Mouse (Mus musculus): Measurements from ENCODE around the gene Pga5. TPM values are rescaled to one million over a fixed set of nuclear protein-coding genes. Genes with fewer than 3 reads are reported as not detected.

Pga5 gene
- total and polyA plus RNA-seq, 3 experiments, result not detected

GRCm38 (mm10) chr19:10720524-10720923 lies 42.7 kb upstream of the Pga5 start:
- Histone ChIP-seq H3K9ac (ENCODE audit: low read depth, low read length) (no peak overlapping the region), H3K27ac (peak overlapping the region; percentile 59), H3K27me3 (ENCODE audit: control insufficient read depth, insufficient read depth, low read length) (no peaks in the 10 kb centered on the region), H3K36me3 (ENCODE audit: control insufficient read depth, insufficient read depth, low read length) (no peaks in the 10 kb centered on the region), H3K4me3 (peak overlapping the region; percentile 29; the same call in 1 of the 2 replicates), H3K79me2 (replicated peaks; ENCODE audit: control insufficient read depth, insufficient read depth, low read length) (no peaks in the 10 kb centered on the region), H3K4me1 (ENCODE audit: control insufficient read depth, insufficient read depth, low read length) (peaks cover 3% of the 10 kb centered on the region; the same call in 1 of the 2 replicates)
- DNase-seq, result no peak
- WGBS, result 35% methylated on average over 3 of the region's 3 CpGs
- intact Hi-C loops (cut with DNase I), result no loop called here
- TF ChIP-seq EP300 (IDR thresholded peaks at IDR 0.05; ENCODE audit: insufficient read depth, low read depth, low read length), result no peak
- no peak for TF ChIP-seq CTCF (IDR thresholded peaks at IDR 0.05)
- TF ChIP-seq POLR2A (IDR thresholded peaks at IDR 0.05; ENCODE audit: insufficient read depth, low read depth, low read length), result no peak

GRCm38 (mm10) chr19:10719751-10720150 lies 41.9 kb upstream of the Pga5 start:
- peak overlapping the region; percentile 59 for H3K27ac ChIP-seq
- no peaks in the 10 kb centered on the region for H3K36me3 ChIP-seq (ENCODE audit: control insufficient read depth, insufficient read depth, low read length)
- H3K4me1 ChIP-seq (ENCODE audit: control insufficient read depth, insufficient read depth, low read length), result peaks cover 3% of the 10 kb centered on the region; the same call in 1 of the 2 replicates
- no peaks in the 10 kb centered on the region for H3K27me3 ChIP-seq (ENCODE audit: control insufficient read depth, insufficient read depth, low read length)
- intact Hi-C loops (cut with DNase I), result loop anchor here (5.0 kb wide), 1 partner anchor 163 kb away; the partner anchor contains the start of gene Tmem109
- no peak overlapping the region for H3K4me3 ChIP-seq
- no peak overlapping the region for H3K9ac ChIP-seq (ENCODE audit: low read depth, low read length)
- DNase-seq, result no peak
- 77% methylated on average over 2 of the region's 2 CpGs for WGBS
- no peaks in the 10 kb centered on the region for H3K79me2 ChIP-seq (replicated peaks; ENCODE audit: control insufficient read depth, insufficient read depth, low read length)
- TF ChIP-seq CTCF (IDR thresholded peaks at IDR 0.05) (no peak), POLR2A (IDR thresholded peaks at IDR 0.05; ENCODE audit: insufficient read depth, low read depth, low read length) (no peak), EP300 (IDR thresholded peaks at IDR 0.05; ENCODE audit: insufficient read depth, low read depth, low read length) (no peak)

- Histone ChIP-seq H3K79me2 (replicated peaks; ENCODE audit: control insufficient read depth, insufficient read depth, low read length) (no peaks in the 10 kb centered on the region), H3K36me3 (ENCODE audit: control insufficient read depth, insufficient read depth, low read length) (no peaks in the 10 kb centered on the region), H3K27me3 (ENCODE audit: control insufficient read depth, insufficient read depth, low read length) (no peaks in the 10 kb centered on the region), H3K4me1 (ENCODE audit: control insufficient read depth, insufficient read depth, low read length) (peaks cover 3% of the 10 kb centered on the region; the same call in 1 of the 2 replicates), H3K4me3 (no peak overlapping the region), H3K27ac (no peak overlapping the region), H3K9ac (ENCODE audit: low read depth, low read length) (no peak overlapping the region)
- TF ChIP-seq CTCF (IDR thresholded peaks at IDR 0.05), result no peak
- TF ChIP-seq POLR2A (IDR thresholded peaks at IDR 0.05; ENCODE audit: insufficient read depth, low read depth, low read length), result no peak
- TF ChIP-seq EP300 (IDR thresholded peaks at IDR 0.05; ENCODE audit: insufficient read depth, low read depth, low read length), result no peak
- intact Hi-C loops (cut with DNase I), result loop anchor here (5.0 kb wide), 1 partner anchor 164 kb away; the partner anchor contains the start of gene Tmem109
- 38% methylated on average over 7 of the region's 7 CpGs for WGBS
- no peak for DNase-seq
Observed at GRCm38 (mm10) chr19:10718251-10718775, 40.4 kb upstream of the Pga5 start.

- no peaks in the 10 kb centered on the region for H3K36me3 ChIP-seq (ENCODE audit: control insufficient read depth, insufficient read depth, low read length)
- no peak for TF ChIP-seq CTCF (IDR thresholded peaks at IDR 0.05)
- TF ChIP-seq EP300 (IDR thresholded peaks at IDR 0.05; ENCODE audit: insufficient read depth, low read depth, low read length), result no peak
- TF ChIP-seq POLR2A (IDR thresholded peaks at IDR 0.05; ENCODE audit: insufficient read depth, low read depth, low read length), result no peak
- no peaks in the 10 kb centered on the region for H3K79me2 ChIP-seq (replicated peaks; ENCODE audit: control insufficient read depth, insufficient read depth, low read length)
- H3K27me3 ChIP-seq (ENCODE audit: control insufficient read depth, insufficient read depth, low read length), result no peaks in the 10 kb centered on the region
- no peak overlapping the region for H3K9ac ChIP-seq (ENCODE audit: low read depth, low read length)
- no peak overlapping the region for H3K27ac ChIP-seq
- no peak overlapping the region for H3K4me3 ChIP-seq
- WGBS, result 75% methylated on average over 6 of the region's 6 CpGs
- DNase-seq, result no peak
- peaks cover 3% of the 10 kb centered on the region; the same call in 1 of the 2 replicates for H3K4me1 ChIP-seq (ENCODE audit: control insufficient read depth, insufficient read depth, low read length)
- intact Hi-C loops (cut with DNase I), result loop anchor here (5.0 kb wide), 1 partner anchor 167 kb away; the partner anchor contains the start of gene Tmem109
Observed at GRCm38 (mm10) chr19:10715476-10715875, 37.6 kb upstream of the Pga5 start.

- TF ChIP-seq POLR2A (IDR thresholded peaks at IDR 0.05; ENCODE audit: insufficient read depth, low read depth, low read length) (no peak), EP300 (IDR thresholded peaks at IDR 0.05; ENCODE audit: insufficient read depth, low read depth, low read length) (peak; percentile 80), CTCF (IDR thresholded peaks at IDR 0.05) (peak; percentile 72)
Observed at GRCm38 (mm10) chr19:10714682-10715475, 37.0 kb upstream of the Pga5 start.

More at GRCm38 (mm10) chr19:10714682-10715475, 37.0 kb upstream of the Pga5 start:
- Histone ChIP-seq H3K79me2 (replicated peaks; ENCODE audit: control insufficient read depth, insufficient read depth, low read length) (no peaks in the 10 kb centered on the region), H3K9ac (ENCODE audit: low read depth, low read length) (no peak overlapping the region), H3K4me3 (no peak overlapping the region), H3K27me3 (ENCODE audit: control insufficient read depth, insufficient read depth, low read length) (no peaks in the 10 kb centered on the region), H3K36me3 (ENCODE audit: control insufficient read depth, insufficient read depth, low read length) (no peaks in the 10 kb centered on the region), H3K4me1 (ENCODE audit: control insufficient read depth, insufficient read depth, low read length) (peaks cover 4% of the 10 kb centered on the region; the same call in 1 of the 2 replicates), H3K27ac (no peak overlapping the region)
- peak; percentile 50 to 74 for DNase-seq
- intact Hi-C loops (cut with DNase I), result loop anchor here (1.0 to 5.0 kb wide), 3 partner anchors 116 to 262 kb away; partner anchors contain the start of gene Tmem109
- 46% methylated on average over 4 of the region's 4 CpGs for WGBS

Data from heart, adult 2 months (tissue).